Mouse (Mus musculus) midbrain, embryonic 15.5 days (tissue): Measurements from ENCODE around the gene Wdr93. TPM values are rescaled to one million over a fixed set of nuclear protein-coding genes. Genes with fewer than 3 reads are reported as not detected.
A peak's percentile ranks its signal among the peaks of the same experiment; 100 is the strongest.

Experiments
- ATAC-seq: fragments of 200-750 bp; cut with Nextera tagmentation; replicated peaks from 2 replicates; pipeline ENCODE4 v1.8.0; 2017; ENCODE audit warnings: moderate TSS enrichment
- H3K27ac ChIP-seq: fragments of 300-500 bp; sonication (generic); 2 replicates; pipeline ENCODE4 v1.5.1; 2015; ENCODE audit warnings: mild to moderate bottlenecking, inconsistent platforms
- H3K27me3 ChIP-seq: fragments of 300-500 bp; sonication (generic); replicated peaks from 2 replicates; pipeline ENCODE4 v1.6.1; 2015; ENCODE audit warnings: inconsistent platforms
- H3K36me3 ChIP-seq: fragments of 300-500 bp; sonication (generic); replicated peaks from 2 replicates; pipeline ENCODE4 v1.6.1; 2015; ENCODE audit warnings: inconsistent platforms
- H3K4me1 ChIP-seq: fragments of 300-500 bp; sonication (generic); 2 replicates; pipeline ENCODE4 v1.6.1; 2015; ENCODE audit warnings: inconsistent platforms
- H3K4me2 ChIP-seq: fragments of 300-500 bp; sonication (generic); 2 replicates; pipeline ENCODE4 v1.6.1; 2015; ENCODE audit warnings: inconsistent platforms, mild to moderate bottlenecking, moderate library complexity
- H3K4me3 ChIP-seq: fragments of 300-500 bp; sonication (generic); 2 replicates; pipeline ENCODE4 v1.5.1; 2015; ENCODE audit warnings: mild to moderate bottlenecking, inconsistent platforms
- H3K9ac ChIP-seq: fragments of 300-500 bp; sonication (generic); 2 replicates; pipeline ENCODE4 v1.6.1; 2015; ENCODE audit warnings: mild to moderate bottlenecking, inconsistent platforms
- H3K9me3 ChIP-seq: fragments of 300-500 bp; sonication (generic); 2 replicates; pipeline ENCODE4 v1.6.1; 2016; ENCODE audit warnings: inconsistent platforms
- WGBS: fragments of 180-500 bp; shearing (Covaris S2); methylation state at CpG from one replicate; pipeline ENCODE4 v1.1.7; 2015; ENCODE audit warnings: mixed read lengths; 5-methylcytosine and 5-hydroxymethylcytosine counted together
- polyA plus RNA-seq: library from polyadenylated mRNA; unstranded; fragments of >200 nt; fragmentation: Nextera tagmentation; extraction: Ambion mirVana; gene quantifications from 2 replicates; pipeline ENCODE4 v1.2.1, GENCODE M21; 2015

Gene Wdr93
- polyA plus RNA-seq = 0.43 and 0.54 TPM in 2 replicates

GRCm38 (mm10) chr7:79742659-79743536, at the start of gene Wdr93, which contains the start of gene Pex11a:
TSS of gene Wdr93 (plus strand) at chr7:79743163.
TSS of gene Pex11a (minus strand) at chr7:79743131.
- Histone ChIP-seq H3K9me3 (no peaks in the 10 kb centered on the region), H3K4me3 (peak within 1 kb of the TSS; percentile 55), H3K4me1 (peaks cover 11% of the 10 kb centered on the region), H3K4me2 (peak within 1 kb of the TSS; percentile 89), H3K36me3 (no peaks in the 10 kb centered on the region), H3K9ac (peak within 1 kb of the TSS; percentile 48), H3K27me3 (no peaks in the 10 kb centered on the region), H3K27ac (no peak within 1 kb of the TSS)
- ATAC-seq = peak; percentile 94
- 3% methylated on average over 46 of the region's 46 CpGs for WGBS

GRCm38 (mm10) chr7:79696495-79696894, 46.5 kb upstream of the Wdr93 start:
- ATAC-seq = no peak
- Histone ChIP-seq H3K4me3 (no peak overlapping the region), H3K4me2 (no peak overlapping the region), H3K9me3 (no peaks in the 10 kb centered on the region), H3K27me3 (no peaks in the 10 kb centered on the region), H3K9ac (no peak overlapping the region), H3K27ac (no peak overlapping the region), H3K36me3 (no peaks in the 10 kb centered on the region; the same call in 1 of the 2 replicates), H3K4me1 (no peaks in the 10 kb centered on the region)
- 90% methylated on average over 8 of the region's 8 CpGs for WGBS

DNA sequence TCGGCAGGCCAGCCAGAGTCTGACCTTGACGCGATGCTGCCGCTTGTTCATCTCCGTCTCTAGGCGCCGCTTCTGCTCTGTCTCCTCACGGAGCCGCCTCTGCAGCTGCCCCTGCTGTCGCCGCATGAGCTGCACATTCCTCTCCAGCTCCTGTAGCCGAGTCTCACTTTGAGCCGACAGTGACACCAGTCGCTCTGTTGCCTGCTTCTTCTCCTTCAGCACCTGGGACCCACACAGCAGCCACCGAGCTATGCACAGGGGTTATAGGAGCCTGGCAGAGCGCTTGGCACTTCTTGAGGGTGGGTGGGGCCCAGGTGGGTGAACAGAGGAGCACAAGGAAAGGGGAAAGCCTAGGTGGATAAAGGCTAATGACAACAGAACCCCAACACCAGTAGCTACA, 40.2 kb upstream of the Wdr93 start:
- H3K4me3 ChIP-seq = no peak overlapping the region
- no peaks in the 10 kb centered on the region for H3K27me3 ChIP-seq
- 86% methylated on average over 16 of the region's 16 CpGs for WGBS
- H3K4me1 ChIP-seq = no peaks in the 10 kb centered on the region
- H3K9ac ChIP-seq = no peak overlapping the region
- H3K9me3 ChIP-seq = no peaks in the 10 kb centered on the region
- H3K4me2 ChIP-seq = no peak overlapping the region
- no peak overlapping the region for H3K27ac ChIP-seq
- no peaks in the 10 kb centered on the region for H3K36me3 ChIP-seq
- ATAC-seq = no peak

DNA sequence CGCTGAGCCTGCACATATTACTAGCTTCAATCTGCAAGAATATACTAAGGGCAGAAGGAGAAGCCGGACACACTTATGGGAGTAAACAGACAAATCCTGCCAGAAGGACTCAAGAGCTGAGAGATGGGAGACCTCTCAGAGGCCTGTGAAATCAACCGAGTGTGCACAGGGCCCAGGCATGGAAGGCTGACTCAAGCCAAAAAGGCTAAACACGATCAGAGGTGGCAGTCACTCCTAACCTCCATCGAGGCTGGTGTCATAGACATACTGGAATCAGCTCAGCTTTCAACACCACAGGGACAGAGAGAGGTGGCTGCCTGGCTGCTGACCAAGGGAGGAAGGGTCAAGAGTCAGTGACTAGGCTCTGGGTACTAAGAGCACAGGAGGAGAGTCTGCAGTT, 37.8 kb upstream of the Wdr93 start:
- Histone ChIP-seq H3K36me3 (no peaks in the 10 kb centered on the region), H3K9me3 (no peaks in the 10 kb centered on the region), H3K4me3 (no peak overlapping the region), H3K4me1 (0 out of 2 replicates have a peak, but pooled peaks cover 2% of the 10 kb centered on the region), H3K27ac (no peak overlapping the region), H3K9ac (no peak overlapping the region), H3K4me2 (no peak overlapping the region), H3K27me3 (no peaks in the 10 kb centered on the region)
- WGBS = 88% methylated on average over 5 of the region's 5 CpGs
- ATAC-seq = no peak

- H3K4me2 ChIP-seq = peak overlapping the region; percentile 58
- under 1% methylated on average over 55 of the region's 55 CpGs for WGBS
These were observed 32.8 kb upstream of the Wdr93 start for GRCm38 (mm10) chr7:79710130-79710607.

DNA sequence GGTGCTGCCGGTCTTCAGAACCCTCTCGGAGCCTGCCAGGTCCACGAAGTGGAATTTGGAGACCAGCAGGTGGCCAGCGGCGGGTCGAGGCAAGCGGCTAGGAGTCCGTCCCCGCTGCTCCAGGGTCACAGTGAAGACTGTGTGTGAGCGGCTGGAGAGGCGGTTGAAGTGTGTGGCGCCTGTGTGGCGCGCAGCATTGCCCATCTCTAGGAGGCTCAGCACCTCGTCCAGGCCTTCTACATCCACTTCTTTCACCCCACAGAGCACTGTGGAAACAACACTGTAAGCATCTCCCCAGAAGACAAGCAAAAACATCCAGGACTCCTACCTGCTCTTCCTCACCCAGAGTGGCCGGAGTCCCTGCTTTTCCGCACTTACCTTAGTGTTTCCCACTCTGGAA, 32.1 kb upstream of the Wdr93 start:
- WGBS = 27% methylated on average over 17 of the region's 17 CpGs
- H3K36me3 ChIP-seq = no peaks in the 10 kb centered on the region
- H3K4me3 ChIP-seq = peak overlapping the region; percentile 45
- peak; percentile 32; the same call in 1 of the 2 replicates for ATAC-seq
- peak overlapping the region; percentile 25; the same call in 1 of the 2 replicates for H3K27ac ChIP-seq
- peaks cover 21% of the 10 kb centered on the region for H3K4me1 ChIP-seq
- H3K4me2 ChIP-seq = peak overlapping the region; percentile 58
- H3K9ac ChIP-seq = peak overlapping the region; percentile 30
- H3K9me3 ChIP-seq = no peaks in the 10 kb centered on the region
- no peaks in the 10 kb centered on the region for H3K27me3 ChIP-seq

More at GRCm38 (mm10) chr7:79710130-79710607, 32.8 kb upstream of the Wdr93 start:
- peaks cover 14% of the 10 kb centered on the region for H3K4me1 ChIP-seq
- ATAC-seq = peak; percentile 88
- H3K27me3 ChIP-seq = no peaks in the 10 kb centered on the region
- H3K9ac ChIP-seq = peak overlapping the region; percentile 30
- H3K4me3 ChIP-seq = peak overlapping the region; percentile 45
- no peaks in the 10 kb centered on the region for H3K9me3 ChIP-seq
- peak overlapping the region; percentile 25; the same call in 1 of the 2 replicates for H3K27ac ChIP-seq
- no peaks in the 10 kb centered on the region for H3K36me3 ChIP-seq

GRCm38 (mm10) chr7:79715187-79715981, 27.6 kb upstream of the Wdr93 start, which contains the start of gene Kif7:
TSS of gene Kif7 (minus strand) at chr7:79715720.
- H3K4me3 ChIP-seq = peak within 1 kb of the TSS; percentile 55
- ATAC-seq = peak; percentile 83
- peaks cover 23% of the 10 kb centered on the region for H3K4me1 ChIP-seq
- H3K9me3 ChIP-seq = no peaks in the 10 kb centered on the region
- no peaks in the 10 kb centered on the region for H3K36me3 ChIP-seq
- peaks cover 4% of the 10 kb centered on the region; the same call in 1 of the 2 replicates for H3K27me3 ChIP-seq
- H3K27ac ChIP-seq = no peak within 1 kb of the TSS
- peak within 1 kb of the TSS; percentile 92 for H3K4me2 ChIP-seq
- peak within 1 kb of the TSS; percentile 46 for H3K9ac ChIP-seq
- under 1% methylated on average over 37 of the region's 55 CpGs for WGBS

DNA sequence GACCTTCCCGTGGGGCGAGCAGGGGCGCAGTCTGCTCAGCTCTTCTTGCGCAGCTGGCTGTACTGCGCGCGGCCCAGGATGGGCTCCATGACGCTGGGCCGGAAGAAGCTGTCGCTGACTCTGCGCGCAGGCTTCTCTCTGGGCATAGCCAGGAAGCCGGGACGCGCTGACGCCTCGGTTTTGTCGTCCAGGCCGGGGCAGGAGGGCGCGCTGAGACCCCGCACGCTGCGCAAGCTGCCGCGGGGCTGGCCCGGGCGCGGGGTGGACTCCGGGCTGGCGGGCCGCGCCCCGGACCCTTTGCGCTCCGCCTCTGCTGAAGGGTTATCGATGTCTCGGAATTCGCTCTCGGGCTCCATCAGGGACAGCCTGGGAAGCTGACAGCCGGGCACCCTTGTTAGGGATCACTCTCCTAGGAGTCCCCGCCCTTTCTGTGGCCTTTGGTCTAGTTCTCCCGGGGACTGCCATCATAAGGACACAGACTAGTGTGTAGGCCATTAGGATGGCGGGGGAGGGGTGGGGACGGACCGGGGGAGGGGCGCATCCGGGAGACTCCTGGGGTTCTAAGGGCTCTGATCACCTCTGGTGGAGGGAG, 21.5 kb upstream of the Wdr93 start:
- H3K4me2 ChIP-seq = peak overlapping the region; percentile 92
- peak overlapping the region; percentile 58 for H3K27ac ChIP-seq
- no peaks in the 10 kb centered on the region for H3K9me3 ChIP-seq
- peak overlapping the region; percentile 66 for H3K9ac ChIP-seq
- peaks cover 22% of the 10 kb centered on the region for H3K27me3 ChIP-seq
- peak; percentile 86 for ATAC-seq
- peaks cover 8% of the 10 kb centered on the region; the same call in 1 of the 2 replicates for H3K4me1 ChIP-seq
- peak overlapping the region; percentile 68 for H3K4me3 ChIP-seq
- no peaks in the 10 kb centered on the region for H3K36me3 ChIP-seq
- under 1% methylated on average over 48 of the region's 48 CpGs for whole genome bisulfite sequencing

DNA sequence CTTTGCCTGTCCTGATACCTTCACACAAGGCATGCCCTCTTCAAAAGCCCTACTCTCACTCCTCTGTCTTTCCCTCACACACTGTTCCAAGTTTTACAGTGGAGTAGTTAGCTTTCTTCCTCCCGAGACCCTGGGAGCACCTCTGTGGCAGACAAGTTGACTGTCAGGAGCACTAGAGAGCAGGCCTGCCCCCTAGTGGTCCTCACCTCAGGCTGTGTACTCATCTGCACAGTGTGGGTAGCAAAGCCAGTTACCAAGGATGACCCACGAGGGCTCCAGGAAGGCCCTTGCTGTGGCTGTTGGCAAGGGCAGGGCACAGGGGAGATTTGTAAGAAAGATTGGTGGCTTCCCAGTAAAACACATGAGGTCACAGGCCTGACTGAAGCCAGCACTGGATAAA, 15.9 kb upstream of the Wdr93 start:
- no peak for ATAC-seq
- Histone ChIP-seq H3K9me3 (no peaks in the 10 kb centered on the region), H3K36me3 (no peaks in the 10 kb centered on the region), H3K27me3 (peaks cover 15% of the 10 kb centered on the region), H3K4me2 (no peak overlapping the region), H3K4me3 (no peak overlapping the region), H3K27ac (no peak overlapping the region), H3K9ac (no peak overlapping the region), H3K4me1 (no peaks in the 10 kb centered on the region)
- WGBS = 22% methylated on average over 2 of the region's 2 CpGs

- no peaks in the 10 kb centered on the region for H3K9me3 ChIP-seq
- no peak for ATAC-seq
- H3K27me3 ChIP-seq = peaks cover 4% of the 10 kb centered on the region; the same call in 1 of the 2 replicates
- H3K36me3 ChIP-seq = no peaks in the 10 kb centered on the region
- WGBS = 22% methylated on average over 6 of the region's 6 CpGs
- no peaks in the 10 kb centered on the region for H3K4me1 ChIP-seq
- no peak overlapping the region for H3K9ac ChIP-seq
- H3K4me2 ChIP-seq = no peak overlapping the region
- no peak overlapping the region for H3K27ac ChIP-seq
- H3K4me3 ChIP-seq = no peak overlapping the region
These were observed 14.7 kb upstream of the Wdr93 start for GRCm38 (mm10) chr7:79728219-79728618.

DNA sequence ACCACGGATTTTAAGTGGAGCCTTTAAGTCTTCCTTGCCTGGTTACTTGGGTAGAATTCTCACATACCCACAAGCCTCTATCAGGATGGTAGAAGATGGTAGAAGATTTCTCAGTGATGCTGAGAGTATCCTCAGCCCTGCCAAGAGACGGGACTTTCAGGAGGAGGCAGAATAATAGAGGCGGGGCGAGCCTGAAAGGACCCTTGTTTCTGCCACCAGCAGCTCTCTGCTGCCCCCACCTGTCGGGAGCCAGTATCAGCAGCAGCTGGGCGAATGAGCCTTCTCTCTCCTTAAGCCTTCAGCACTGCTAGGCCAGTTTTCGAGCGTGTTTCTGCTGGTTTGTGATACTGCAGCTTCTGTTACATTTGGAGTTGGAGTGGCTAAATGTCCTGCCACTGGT, 13.8 kb upstream of the Wdr93 start:
- ATAC-seq = no peak

More for the DNA sequence above, 13.8 kb upstream of the Wdr93 start:
- no peak overlapping the region for H3K27ac ChIP-seq
- peaks cover 3% of the 10 kb centered on the region; the same call in 1 of the 2 replicates for H3K27me3 ChIP-seq
- no peak overlapping the region for H3K4me2 ChIP-seq
- no peak overlapping the region for H3K4me3 ChIP-seq
- no peaks in the 10 kb centered on the region for H3K9me3 ChIP-seq
- no peaks in the 10 kb centered on the region for H3K36me3 ChIP-seq
- H3K4me1 ChIP-seq = no peaks in the 10 kb centered on the region
- 8% methylated on average over 8 of the region's 8 CpGs for WGBS
- H3K9ac ChIP-seq = no peak overlapping the region
